ENCODE assay signal across 17 mouse cellular contexts in genomic region chr5:99470613-99471012, GRCm38 (mm10).
"Had no signal": no experiment of that assay in that cellular context is flagged by ENCODE, and none has a peak within 500 bp of the region (broad histone marks: within the 10 kb centered on the region; RNA-seq: fewer than 3 reads in every experiment).

No protein-coding gene starts in this region.

- H3K4me2 ChIP-seq: lung, embryonic 15.5 days; midbrain, embryonic 11.5 days; midbrain, embryonic 13.5 days; midbrain, embryonic 15.5 days; neural tube, embryonic 12.5 days; stomach, embryonic 15.5 days had no signal

- DNase-seq: lung, adult 2 months; lung, postnatal 14 days; lung, postnatal 36 days; right cerebral cortex, postnatal 14 days; thymus, adult 2 months; thymus, postnatal 25 days; thymus, postnatal 4 days had no signal

- H3K9ac ChIP-seq: lung, embryonic 15.5 days; midbrain, embryonic 13.5 days; midbrain, embryonic 15.5 days; neural tube, embryonic 12.5 days; stomach, embryonic 15.5 days had no signal

- H3K4me3 ChIP-seq: lung, embryonic 15.5 days; megakaryocyte, embryonic 14.5 days; midbrain, embryonic 13.5 days; midbrain, embryonic 15.5 days; neural tube, embryonic 12.5 days; stomach, embryonic 15.5 days had no signal

- H3K27ac ChIP-seq: lung, embryonic 15.5 days; macrophage; midbrain, embryonic 13.5 days; midbrain, embryonic 15.5 days; neural tube, embryonic 12.5 days; stomach, embryonic 15.5 days; stomach, postnatal 0 days had no signal

- H3K4me1 ChIP-seq: lung, embryonic 15.5 days; midbrain, embryonic 15.5 days; stomach, embryonic 15.5 days had no signal

- H3K27me3 ChIP-seq: lung, embryonic 15.5 days; megakaryocyte, embryonic 14.5 days; midbrain, embryonic 15.5 days; neural tube, embryonic 12.5 days; stomach, embryonic 15.5 days had no signal

- H3K9me3 ChIP-seq: lung, embryonic 15.5 days; megakaryocyte, embryonic 14.5 days; midbrain, embryonic 13.5 days; midbrain, embryonic 15.5 days; neural tube, embryonic 12.5 days; stomach, embryonic 15.5 days had no signal

- ATAC-seq: lung, postnatal 0 days; midbrain, embryonic 13.5 days; midbrain, embryonic 15.5 days had no signal

- H3K36me3 ChIP-seq: lung, embryonic 15.5 days; midbrain, embryonic 13.5 days; midbrain, embryonic 15.5 days; neural tube, embryonic 12.5 days; stomach, embryonic 15.5 days had no signal
